Mouse (Mus musculus): ENCODE measurements at regions not wholly inside any gene's neighbourhood (a gene's known extent, or its start where the extent isn't known, plus 50 kb on each side); places are given as distances from the start of the nearest gene placed in this dataset.
A peak's percentile ranks its signal among the peaks of the same experiment; 100 is the strongest.

DNA sequence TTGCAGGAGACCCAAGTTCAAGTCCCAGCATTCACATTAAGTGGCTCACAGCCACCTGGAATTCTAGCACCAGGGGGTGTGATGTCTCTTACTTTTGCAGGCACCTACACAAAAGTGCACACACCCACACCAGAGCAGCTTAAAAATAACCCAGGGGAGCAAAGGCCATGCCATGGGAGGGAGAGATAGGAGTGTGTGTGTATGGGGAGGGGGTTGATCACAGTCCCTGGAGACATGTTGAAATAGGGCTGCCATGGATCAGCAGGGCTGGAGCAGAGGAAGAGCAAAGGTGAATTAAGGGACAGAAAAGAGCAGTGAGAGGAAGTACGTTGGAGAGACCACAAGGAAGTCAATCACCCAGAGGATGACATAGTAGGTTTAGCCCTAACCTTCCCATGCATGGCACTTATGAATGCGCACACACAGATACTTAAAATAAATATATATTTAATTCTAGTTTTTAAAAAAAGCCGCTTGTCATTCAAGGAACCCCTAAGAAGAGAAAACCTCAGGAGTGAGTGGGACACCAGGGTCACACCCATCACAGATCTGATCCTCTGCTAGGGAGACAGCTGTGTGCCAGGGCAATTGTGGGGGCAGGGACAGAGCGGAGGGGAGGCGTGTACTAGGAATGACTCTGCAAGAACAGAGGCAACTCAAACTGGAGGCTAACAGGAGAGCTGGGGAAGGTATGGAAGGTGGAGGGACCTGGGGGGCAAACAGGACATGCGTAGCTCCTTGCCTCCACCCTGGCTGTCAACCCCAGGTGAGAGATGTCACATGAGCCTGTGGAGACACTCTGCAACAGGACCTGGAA is 189.5 kb upstream of the Rybp start:
- no peak for DNase-seq (ENCODE audit: low read depth, low spot score)

DNA sequence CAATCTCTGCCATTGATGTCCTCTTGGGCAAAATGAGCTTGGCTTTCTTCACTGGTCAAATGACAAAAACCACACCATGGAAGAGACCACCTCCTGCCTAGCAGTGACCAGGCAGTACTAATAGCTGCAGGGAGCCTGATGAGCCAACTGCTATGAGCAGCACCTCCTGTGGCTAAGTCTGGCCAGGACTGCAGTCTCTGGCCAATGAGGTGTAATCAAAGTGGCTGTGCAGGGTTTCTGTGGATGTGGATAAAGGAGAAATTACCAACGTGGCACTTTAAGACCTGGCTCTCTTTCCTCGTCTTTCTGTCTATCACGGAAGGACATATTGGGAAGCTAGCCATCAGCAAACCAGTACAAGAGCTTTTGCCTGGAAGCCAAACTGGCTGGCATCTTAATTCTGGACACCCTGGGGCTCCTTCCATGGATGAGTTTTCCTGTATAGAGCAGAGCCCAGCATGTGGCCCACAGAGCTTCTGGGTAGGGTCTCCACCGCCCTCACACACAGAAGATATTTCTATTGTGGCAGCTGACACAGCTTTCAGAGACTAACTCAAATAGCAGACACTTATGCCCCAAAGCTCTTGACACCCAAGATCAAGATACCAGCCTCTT is 188.2 kb upstream of the Rybp start:
- DNase-seq (ENCODE audit: low read depth, low spot score), result no peak

DNA sequence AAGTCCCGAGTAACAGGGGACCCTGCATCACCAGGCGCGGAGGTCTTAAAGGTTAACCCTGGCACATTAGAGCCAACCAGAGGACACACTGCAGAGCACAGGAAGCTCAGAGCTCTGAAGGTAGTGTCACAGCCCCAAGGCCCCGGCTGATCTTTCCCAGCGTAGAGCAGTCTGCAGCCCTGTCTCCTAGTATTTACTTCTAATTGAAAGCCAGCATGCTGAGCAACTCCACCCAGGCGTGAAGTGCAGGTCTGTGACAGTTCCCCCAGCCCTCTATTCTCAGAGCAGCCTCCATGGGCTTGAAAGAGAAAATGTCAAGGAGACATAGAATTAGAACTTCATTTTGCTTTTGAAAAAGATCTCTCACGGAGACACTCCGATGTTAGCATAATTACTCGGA is 187.0 kb upstream of the Rybp start:
- DNase-seq (ENCODE audit: low read depth, low spot score), result no peak

DNA sequence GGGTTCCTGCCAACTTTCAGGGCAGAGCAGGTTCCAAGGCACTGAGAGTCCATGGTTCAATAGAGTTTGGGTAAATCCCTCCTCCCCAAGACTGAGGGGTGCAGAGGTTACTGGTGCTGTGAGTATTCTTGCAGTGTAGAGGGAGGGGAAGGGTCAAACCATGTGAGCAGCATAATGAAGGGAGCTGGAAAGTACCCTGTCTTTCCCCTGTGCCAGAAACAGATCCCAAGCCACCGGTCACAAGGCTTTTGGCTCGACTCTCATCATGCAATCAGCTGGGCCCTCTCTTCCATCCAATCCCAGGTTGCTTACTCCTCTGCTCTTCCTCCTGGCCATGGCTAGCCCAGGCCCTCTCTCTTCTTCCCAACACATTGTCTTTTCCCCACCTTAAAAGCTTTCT is 182.8 kb upstream of the Rybp start:
- no peak for DNase-seq (ENCODE audit: low read depth, low spot score)

DNA sequence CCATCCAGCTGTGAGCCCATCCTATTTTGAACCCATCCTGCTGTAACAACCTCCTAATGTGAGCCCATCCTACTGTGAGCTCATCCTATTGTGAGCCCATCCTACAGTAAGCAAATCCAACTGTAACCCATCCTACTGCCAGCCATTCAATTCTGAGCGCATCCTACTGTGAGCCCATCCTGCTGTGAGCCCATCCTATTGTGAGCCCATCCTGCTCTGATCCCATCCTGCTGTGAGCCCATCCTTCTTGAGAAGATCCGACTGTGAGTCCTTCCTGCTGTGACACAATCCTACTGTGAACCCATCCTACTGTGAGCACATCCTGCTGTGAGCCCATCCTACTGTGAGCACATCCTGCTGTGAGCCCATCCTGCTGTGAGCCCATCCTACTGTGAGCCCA is 175.5 kb upstream of the Rybp start:
- no peak for DNase-seq (ENCODE audit: low read depth, low spot score)

DNA sequence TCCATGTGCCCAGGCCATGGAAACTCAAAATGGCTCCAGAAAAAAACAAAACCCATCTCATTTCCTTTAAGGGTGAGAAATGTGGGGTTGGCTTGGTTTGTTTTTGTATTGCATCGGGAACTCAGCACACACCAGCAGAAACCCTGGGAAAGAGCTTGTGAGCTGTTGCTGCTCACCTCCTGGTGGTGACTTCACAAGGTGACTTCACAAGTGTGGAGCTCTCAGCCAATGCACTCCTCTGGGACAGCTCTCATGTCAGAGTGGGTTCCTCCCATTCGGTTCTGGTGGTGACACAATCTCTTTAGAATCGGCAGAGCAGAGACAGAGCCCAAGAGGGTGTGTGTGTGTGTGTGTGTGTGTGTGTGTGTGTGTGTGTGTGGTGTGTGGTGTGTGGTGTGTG is 166.1 kb upstream of the Rybp start:
- DNase-seq (ENCODE audit: low read depth, low spot score), result no peak

DNA sequence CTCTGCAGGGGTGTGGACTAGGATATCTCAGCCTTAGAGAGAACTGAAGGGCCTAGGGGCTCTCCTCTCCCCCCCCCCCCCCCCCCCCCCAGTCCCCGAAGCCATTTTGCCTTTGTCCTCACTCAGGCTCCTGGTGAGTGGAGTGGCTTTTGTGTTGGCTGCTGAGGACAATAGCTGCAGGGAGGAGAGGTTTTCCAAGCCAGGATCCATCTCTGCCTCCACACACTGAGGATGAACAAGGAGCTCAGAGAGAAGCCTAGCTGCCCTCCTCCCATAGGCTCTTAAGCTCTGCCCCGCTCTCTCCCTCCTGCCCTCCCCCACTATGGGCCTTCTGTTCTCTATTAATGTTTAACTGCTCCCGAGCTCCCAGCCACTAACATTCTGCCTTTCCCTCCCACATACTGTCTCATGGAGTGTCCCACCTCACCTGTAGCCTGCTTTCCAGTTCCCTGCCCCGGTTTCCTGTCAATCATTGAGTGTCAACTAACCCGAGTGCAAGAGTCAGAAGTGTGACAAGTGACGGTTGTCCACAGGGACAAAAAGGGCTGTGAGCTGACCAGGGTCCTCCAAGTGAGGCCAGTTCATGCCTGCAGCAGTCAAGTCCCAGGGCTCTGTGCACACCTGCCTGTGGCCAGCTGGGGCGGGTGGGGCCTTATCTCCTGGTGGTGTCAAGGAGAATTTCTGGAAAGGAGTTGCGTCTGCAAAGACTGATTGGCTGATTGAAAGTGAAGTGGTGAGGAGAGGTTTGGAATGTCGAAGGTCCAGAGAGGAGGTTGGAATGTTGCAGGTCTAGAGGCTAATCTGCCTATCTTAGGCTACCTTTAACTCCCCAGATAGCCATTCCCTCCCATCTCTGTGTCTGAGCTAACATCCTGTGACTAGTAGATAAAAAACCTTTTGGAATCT is 165.1 kb upstream of the Rybp start:
- no peak for DNase-seq (ENCODE audit: low read depth, low spot score)

DNA sequence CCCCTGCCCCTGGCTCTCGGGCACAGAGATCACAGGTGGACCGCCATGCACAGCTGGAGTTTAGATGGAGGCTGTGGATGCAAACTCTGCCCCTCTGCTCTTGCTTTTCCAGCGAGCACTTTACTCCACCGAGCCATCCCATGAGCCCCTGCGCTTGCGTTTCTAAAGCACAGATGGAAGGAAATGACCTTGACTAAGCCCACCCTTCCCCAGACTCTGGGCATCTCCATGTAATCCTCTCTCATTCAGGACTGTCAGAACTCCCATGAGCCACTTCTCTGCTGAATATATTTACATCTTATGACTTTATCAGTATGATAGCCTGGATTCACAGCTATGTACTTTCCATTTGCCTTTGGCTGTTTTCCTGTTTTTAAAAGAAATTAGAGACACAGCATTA is 162.8 kb upstream of the Rybp start:
- DNase-seq (ENCODE audit: low read depth, low spot score), result no peak

DNA sequence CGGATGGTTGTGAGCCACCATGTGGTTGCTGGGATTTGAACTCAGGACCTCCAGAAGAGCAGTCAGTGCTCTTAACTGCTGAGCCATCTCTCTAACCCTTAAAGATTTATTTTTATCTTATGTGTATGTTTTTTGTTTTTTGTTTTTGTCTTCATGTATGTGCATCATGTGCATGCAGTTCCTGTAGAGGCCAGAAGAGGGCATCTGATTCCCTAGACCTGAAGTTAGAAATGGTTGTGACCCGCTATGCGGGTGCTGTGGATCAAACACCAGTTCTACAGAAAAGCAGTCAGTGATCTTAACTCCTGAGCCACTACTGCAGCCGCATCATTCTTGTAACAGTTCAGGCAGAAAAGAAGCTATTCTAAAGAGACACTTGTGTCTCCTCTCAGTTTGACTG is 161.8 kb upstream of the Rybp start:
- DNase-seq (ENCODE audit: low read depth, low spot score), result no peak

DNA sequence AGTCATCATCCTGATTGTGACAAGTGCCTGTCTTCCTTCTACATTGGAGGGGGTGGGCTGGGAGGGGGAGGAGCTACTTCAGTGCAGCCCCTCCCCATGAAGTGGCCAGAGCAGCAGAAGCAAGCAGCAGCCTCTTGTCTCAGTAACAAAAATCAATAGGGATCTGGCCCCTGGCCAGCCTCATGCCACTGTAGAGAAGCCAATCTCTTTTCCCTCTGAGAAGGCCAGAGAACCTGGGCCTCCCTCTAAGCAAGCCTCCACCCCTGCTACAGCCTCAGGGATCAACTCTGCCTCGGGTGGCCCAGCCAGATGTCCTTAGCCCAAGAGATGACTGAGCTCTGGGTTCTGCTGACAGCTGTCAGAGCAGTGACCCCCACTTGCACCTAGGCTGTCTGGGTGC is 159.9 kb upstream of the Rybp start:
- no peak for DNase-seq (ENCODE audit: low read depth, low spot score)

DNA sequence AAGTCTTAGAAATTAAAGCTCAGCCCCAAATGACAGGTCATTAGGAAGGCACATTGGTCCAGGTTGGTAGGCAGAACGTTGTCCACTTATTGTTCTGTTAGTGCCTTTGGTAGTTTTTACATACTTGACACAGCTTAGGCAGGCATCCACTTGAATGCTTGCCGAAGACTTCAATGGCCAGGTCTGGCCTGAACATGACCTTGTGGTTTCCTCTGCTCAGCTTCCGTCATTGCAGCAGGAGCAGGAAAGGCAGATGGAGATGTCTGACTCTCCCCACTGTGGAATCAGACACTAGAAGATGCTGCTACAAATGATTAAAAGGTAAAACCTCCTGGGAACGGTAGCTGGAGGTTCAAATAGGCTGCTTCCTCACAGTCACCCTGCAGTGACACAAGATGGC is 159.5 kb upstream of the Rybp start:
- DNase-seq (ENCODE audit: low read depth, low spot score), result no peak

DNA sequence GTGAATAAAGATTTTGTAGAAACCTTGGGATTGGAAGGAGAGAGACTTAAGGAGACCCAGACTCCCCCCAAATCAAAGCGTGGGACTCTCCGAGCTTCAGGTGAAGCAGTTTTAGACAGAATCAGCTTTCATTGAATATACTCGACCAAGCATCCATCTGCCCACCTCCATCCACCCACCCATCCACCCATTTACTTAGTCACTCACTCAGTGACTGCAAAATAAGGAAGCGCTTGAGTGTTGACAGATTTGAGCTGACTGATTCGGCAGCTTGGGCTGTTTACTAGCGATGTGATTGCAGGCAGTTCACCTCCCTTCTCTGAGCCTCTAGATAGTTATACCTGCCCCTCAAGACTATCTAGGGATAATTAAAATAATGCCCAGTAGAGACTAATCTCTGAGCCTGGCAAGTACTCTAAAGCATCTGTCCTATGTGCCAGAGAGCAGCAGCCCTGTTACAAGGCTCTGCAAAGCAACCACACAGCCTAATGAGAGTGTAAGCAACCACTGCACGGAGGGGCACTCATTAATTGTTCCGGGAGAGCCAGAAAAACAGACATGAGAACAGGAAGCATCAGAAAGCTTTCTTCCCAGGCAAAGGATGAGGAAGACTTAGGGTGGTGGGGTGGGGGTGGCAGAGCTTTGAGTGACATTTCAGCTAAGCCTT is 151.9 kb upstream of the Rybp start:
- peak; percentile 41 for DNase-seq (ENCODE audit: low read depth, low spot score)

DNA sequence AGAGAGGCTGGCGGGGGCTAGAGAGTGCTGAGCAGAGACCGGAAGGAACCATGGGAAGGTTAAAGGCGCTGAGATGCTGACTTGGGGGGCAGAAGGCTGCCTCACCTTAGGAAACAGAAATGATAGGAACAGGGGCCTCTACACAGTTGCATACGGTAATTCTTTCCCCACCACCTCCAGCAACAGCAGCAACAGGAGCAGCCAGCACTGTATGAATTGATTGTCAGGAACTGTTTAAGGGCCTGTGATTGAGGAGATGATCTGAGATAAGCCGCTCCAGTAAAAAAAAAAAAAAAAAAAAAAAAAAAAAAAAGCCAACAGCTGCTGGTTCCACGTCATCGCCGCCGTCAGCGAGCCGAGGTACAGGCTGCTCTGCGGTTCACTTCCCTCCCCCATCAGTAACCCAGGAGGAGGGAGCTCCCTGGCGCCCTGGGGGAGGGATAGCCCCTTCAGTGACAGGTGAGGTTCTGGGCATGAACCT is 151.3 kb upstream of the Rybp start:
- DNase-seq (ENCODE audit: low read depth, low spot score), result peak; percentile 89

DNA sequence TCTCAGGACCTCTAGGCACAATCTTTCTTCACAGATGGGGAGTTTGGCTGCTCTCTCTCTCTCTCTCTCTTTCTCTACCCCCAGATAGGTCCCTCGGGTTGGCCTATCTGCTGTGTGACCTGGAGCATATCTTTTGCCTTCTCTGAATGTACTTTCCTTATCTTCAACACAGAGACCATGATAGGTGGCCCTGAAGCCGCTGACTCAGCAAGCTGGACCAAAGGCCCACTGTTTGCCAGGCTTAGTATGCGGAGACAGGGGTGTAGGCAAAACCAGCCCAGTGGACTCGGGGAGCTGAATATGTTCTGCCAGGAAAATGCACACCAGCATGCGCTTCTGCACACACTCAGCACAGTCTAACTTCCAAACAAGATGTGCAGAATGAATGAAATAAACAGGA is 150.7 kb upstream of the Rybp start:
- DNase-seq (ENCODE audit: low read depth, low spot score), result no peak

DNA sequence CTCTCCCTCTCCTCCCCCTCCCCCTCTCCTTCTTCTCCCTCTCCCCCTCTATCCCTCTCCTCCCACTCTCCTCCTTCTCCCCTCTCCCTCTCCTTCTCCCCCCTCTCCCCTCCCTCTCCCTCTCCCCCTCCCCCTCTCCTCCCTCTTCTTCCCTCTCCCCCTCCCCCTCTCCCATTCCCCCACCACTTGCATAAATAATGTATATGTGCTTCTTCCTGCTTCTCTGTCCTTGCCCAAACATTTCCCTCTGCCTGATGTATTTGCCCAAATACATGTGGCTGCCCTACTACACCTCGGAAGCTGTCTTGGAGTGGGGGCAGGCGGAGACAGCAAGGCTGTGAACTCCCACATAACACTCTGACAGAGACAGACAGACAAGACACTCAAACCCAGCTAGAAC is 149.2 kb upstream of the Rybp start:
- no peak for DNase-seq (ENCODE audit: low read depth, low spot score)

DNA sequence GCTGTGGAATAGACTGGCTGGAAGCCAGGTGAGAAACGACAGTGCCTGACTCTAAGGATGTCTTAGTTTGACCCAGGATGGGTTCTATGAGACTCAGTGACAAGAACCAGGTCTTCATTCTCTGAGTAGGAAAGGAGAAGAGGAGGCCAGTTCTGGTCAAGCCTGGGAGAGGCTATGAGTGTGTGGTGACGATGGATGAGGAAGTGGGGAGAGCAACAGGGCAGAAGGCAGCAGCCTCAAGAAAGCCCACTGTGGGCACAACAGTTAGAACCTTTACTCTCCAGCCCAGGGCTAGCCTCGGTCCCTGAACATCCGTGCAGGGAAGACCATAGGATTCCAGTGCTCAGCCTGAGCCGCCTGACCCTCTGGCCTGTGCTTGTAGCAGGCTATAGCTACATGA is 147.9 kb upstream of the Rybp start:
- DNase-seq (ENCODE audit: low read depth, low spot score), result no peak

DNA sequence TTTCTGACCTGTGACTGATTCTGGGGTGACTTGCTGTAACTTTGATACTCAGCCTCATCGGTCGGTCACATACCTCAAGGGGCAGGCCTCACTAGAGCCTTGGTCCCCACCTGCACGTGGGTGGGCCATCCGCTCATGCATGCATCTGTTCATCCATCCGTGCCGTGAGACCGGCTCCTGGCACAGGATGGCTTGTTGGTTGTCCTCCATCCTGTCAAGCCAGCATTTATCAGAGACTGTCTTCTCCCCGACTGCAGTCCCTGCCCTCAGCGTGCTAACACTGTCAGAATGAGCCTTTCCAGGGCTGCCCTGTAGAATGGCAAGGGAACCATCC is 146.2 kb upstream of the Rybp start:
- DNase-seq (ENCODE audit: low read depth, low spot score), result no peak

DNA sequence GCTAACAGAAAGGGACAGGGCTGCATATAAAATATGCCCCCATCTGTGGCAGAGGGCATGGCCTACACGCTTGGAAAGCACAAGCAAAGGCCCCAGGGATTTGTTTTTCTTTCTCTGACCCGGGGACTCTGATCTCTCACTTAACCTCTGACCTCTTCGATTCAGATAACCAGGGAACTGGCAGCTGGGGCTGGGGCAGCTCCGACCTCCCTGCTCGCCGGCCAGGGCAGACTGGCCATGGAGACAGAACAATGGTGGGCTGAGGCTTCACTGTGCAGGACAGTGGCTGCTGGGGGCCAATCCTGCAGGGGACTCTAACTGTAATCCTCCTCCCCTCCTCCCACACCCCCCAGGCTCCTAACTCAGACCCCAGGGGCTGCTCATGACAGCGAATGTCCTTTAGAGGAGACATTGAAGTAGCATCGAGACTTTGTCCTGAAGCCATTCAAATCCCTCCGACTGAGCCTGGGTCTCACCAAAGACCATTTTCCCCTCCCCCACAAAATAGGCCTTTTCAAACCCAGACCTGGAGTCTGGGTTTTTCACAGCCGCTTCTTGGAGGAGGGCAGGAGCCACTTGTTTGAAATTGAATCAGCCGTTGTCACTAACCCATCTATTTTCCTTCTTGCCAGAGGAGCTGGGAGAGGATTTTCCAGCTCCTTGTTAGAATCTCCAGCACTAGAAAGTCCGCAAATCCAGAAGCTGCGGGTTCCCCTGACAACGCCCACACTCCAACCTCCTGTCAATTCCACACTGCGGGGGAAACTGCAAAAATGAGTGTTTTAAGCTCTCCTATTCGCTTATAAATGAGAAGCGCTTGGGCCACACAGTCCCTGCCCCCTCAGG is 145.6 kb upstream of the Rybp start:
- no peak for DNase-seq (ENCODE audit: low read depth, low spot score)

DNA sequence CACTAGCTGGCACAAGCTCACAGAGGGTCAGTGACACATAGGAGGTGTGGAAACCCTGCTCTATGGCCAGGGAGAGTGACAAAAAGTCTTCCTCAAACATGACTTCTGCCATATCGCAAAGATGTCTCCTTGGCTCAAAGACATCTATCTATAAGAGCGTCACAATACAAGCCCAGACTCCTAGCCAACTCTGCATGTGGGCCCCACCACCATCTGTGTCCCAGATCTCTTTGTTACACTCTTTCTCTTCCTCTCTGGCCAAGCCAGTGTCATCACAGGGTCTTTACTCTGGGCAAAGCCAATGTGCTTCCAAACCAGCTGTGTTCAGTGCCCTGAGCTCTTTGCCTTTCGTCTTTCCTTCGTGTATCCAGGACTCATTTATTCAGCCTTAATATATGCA is 143.0 kb upstream of the Rybp start:
- DNase-seq (ENCODE audit: low read depth, low spot score), result no peak

DNA sequence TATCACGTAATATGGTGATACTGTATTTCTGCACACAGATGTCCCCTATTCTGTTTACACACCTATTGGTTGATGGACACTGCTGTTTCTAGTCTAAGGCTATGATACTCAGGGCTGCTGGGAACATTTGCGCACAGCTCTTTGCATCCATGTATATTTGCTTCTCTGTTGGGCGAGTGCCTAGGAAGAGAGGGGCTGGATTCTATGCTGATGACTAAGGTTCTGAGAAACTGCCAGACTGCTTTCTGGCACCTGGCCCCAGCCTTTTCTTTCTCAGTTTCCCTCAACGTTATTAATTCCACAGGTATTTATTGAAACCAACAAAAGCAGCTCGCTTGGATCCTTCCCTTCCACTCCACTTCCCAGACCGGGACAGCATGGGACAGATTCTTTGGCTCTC is 142.2 kb upstream of the Rybp start:
- DNase-seq (ENCODE audit: low read depth, low spot score), result no peak

DNA sequence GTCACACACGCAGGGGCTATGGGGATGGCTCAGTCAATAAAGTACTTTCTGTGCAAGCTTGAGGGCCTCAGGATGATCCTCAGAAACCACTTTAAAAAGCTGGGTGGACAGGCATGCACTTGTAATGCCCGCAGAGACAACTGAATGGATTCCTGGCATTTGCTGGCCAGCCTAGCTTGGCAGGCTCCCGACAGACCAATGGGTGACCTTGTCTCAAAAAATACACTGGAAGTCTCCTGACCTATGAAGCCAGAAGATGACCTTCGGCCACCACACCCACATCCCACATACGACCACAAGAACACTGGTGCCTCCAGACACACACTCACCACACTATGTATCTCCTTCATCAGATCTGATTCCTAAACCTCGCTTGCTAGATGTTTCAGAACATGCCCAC is 141.5 kb upstream of the Rybp start:
- no peak for DNase-seq (ENCODE audit: low read depth, low spot score)
